Mouse (Mus musculus): ENCODE measurements around the gene Gm11733. TPM values are rescaled to one million over a fixed set of nuclear protein-coding genes. Genes with fewer than 3 reads are reported as not detected.

The Gm11733 gene
- total and polyA plus RNA-seq, 3 experiments, result 0.10 TPM; not detected in 2

GRCm38 (mm10) chr11:117472885-117473284 is 11.3 kb upstream of the Gm11733 start:
- no peak overlapping the region for H3K9ac ChIP-seq (ENCODE audit: insufficient read depth, low read depth)
- H3K4me2 ChIP-seq (ENCODE audit: insufficient read depth, low read depth, poor library complexity, severe bottlenecking), result no peak overlapping the region
- peaks cover 17% of the 10 kb centered on the region for H3K9me3 ChIP-seq (replicated peaks; ENCODE audit: low read length)

GRCm38 (mm10) chr11:117475204-117475603 is 9.0 kb upstream of the Gm11733 start:
- Histone ChIP-seq H3K79me2 (replicated peaks; ENCODE audit: control insufficient read depth, extremely low read depth, insufficient read depth, poor library complexity, severe bottlenecking) (no peaks in the 10 kb centered on the region), H3K27me3 (replicated peaks) (no peaks in the 10 kb centered on the region), H3K4me1 (ENCODE audit: control insufficient read depth in 1 of 2, insufficient read depth in 2 of 2) (peaks cover 44 to 87% of the 10 kb centered on the region in 2 experiments), H3K36me3 (replicated peaks in 1 of 2; ENCODE audit: control insufficient read depth in 1 of 2, insufficient read depth in 1 of 2, low read length in 1 of 2) (peaks cover 0 to 5% of the 10 kb centered on the region in 2 experiments), H3K27ac (ENCODE audit: insufficient read depth, low read depth) (no peak overlapping the region), H3K9me3 (replicated peaks; ENCODE audit: low read length) (peaks cover 24% of the 10 kb centered on the region), H3K4me2 (ENCODE audit: insufficient read depth, low read depth, poor library complexity, severe bottlenecking) (no peak overlapping the region), H3K4me3 (replicated peaks in 1 of 3; ENCODE audit: low read depth in 2 of 3, low read length in 2 of 3, poor library complexity in 1 of 3) (no peak overlapping the region), H3K9ac (ENCODE audit: insufficient read depth, low read depth) (no peak overlapping the region)
- in situ Hi-C loops (cut with MboI; ENCODE audit: low pct_ligation_motif_present, low pct_unique_long_range_greater_than_20kb, low sequenced_read_pairs), result loop anchor here (5.0 to 10.0 kb wide), 4 partner anchors 48 to 350 kb away; partner anchors contain the start of genes Afmid and Tk1
- no peak for TF ChIP-seq TCF12 (IDR thresholded peaks at IDR 0.05; ENCODE audit: low read depth, low read length)
- no peak for TF ChIP-seq POLR2AphosphoS2 (IDR thresholded peaks at IDR 0.05; ENCODE audit: low read depth, low read length)
- no peak for TF ChIP-seq GABPA (IDR thresholded peaks at IDR 0.05; ENCODE audit: insufficient replicate concordance, low read depth, low read length)
- TF ChIP-seq NRF1 (IDR thresholded peaks at IDR 0.05; ENCODE audit: low read depth, low read length), result no peak
- peak in 1 of 2 experiments; percentile 68; a peak in 2 of 4 replicates for TF ChIP-seq CTCF (conservative IDR thresholded peaks at IDR 0.05 in 1 of 2, IDR thresholded peaks at IDR 0.05 in 1 of 2; ENCODE audit: low read depth in 2 of 2, low read length in 2 of 2)
- no peak for TF ChIP-seq POLR2A (IDR thresholded peaks at IDR 0.05; ENCODE audit: low read depth, low read length)
- no peak for TF ChIP-seq NELFE (IDR thresholded peaks at IDR 0.05; ENCODE audit: low read depth, low read length)
- TF ChIP-seq MAX (IDR thresholded peaks at IDR 0.05; ENCODE audit: low read length), result no peak
- no peak for TF ChIP-seq ZC3H11A (IDR thresholded peaks at IDR 0.05; ENCODE audit: low read depth, low read length)
- TF ChIP-seq UBTF (IDR thresholded peaks at IDR 0.05; ENCODE audit: low read depth, low read length), result no peak
- no peak for TF ChIP-seq USF1 (IDR thresholded peaks at IDR 0.05; ENCODE audit: low read depth, low read length)
- peak; percentile 68 for TF ChIP-seq RAD21 (IDR thresholded peaks at IDR 0.05; ENCODE audit: low read depth, low read length)
- TF ChIP-seq EP300 (IDR thresholded peaks at IDR 0.05; ENCODE audit: low read length), result no peak
- TF ChIP-seq SMC3 (IDR thresholded peaks at IDR 0.05; ENCODE audit: low read depth, low read length), result peak; percentile 53
- no peak for TF ChIP-seq ZNF384 (IDR thresholded peaks at IDR 0.05; ENCODE audit: low read depth, low read length)
- no peak for TF ChIP-seq E2F4 (IDR thresholded peaks at IDR 0.05; ENCODE audit: insufficient replicate concordance, low read depth, low read length)
- no peak; the same call in 1 of the 2 replicates for TF ChIP-seq MYC (IDR thresholded peaks at IDR 0.05; ENCODE audit: low read depth, low read length)
- DNase-seq (ENCODE audit: extremely low read depth), result peak; percentile 52
- dilution Hi-C loops (cut with MboI; ENCODE audit: extremely low pct_ligation_motif_present, extremely low pct_unique_long_range_greater_than_20kb, low sequenced_read_pairs), result no loop called here

More at GRCm38 (mm10) chr11:117472885-117473284, 11.3 kb upstream of the Gm11733 start:
- Histone ChIP-seq H3K79me2 (replicated peaks; ENCODE audit: control insufficient read depth, extremely low read depth, insufficient read depth, poor library complexity, severe bottlenecking) (no peaks in the 10 kb centered on the region), H3K36me3 (replicated peaks in 1 of 2; ENCODE audit: control insufficient read depth in 1 of 2, insufficient read depth in 1 of 2, low read length in 1 of 2) (peaks cover 0 to 3% of the 10 kb centered on the region in 2 experiments), H3K4me3 (replicated peaks in 1 of 3; ENCODE audit: low read depth in 2 of 3, low read length in 2 of 3, poor library complexity in 1 of 3) (no peak overlapping the region), H3K4me1 (ENCODE audit: control insufficient read depth in 1 of 2, insufficient read depth in 2 of 2) (peaks cover 58 to 90% of the 10 kb centered on the region in 2 experiments), H3K27ac (ENCODE audit: insufficient read depth, low read depth) (peak overlapping the region; percentile 98), H3K27me3 (replicated peaks) (no peaks in the 10 kb centered on the region)
- dilution Hi-C loops (cut with MboI; ENCODE audit: extremely low pct_ligation_motif_present, extremely low pct_unique_long_range_greater_than_20kb, low sequenced_read_pairs) (no loop called here), in situ Hi-C loops (cut with MboI; ENCODE audit: low pct_ligation_motif_present, low pct_unique_long_range_greater_than_20kb, low sequenced_read_pairs) (loop anchor here (10.0 kb wide), 1 partner anchor 352 kb away; the partner anchor contains the start of genes Afmid and Tk1)
- DNase-seq (ENCODE audit: extremely low read depth), result no peak
- TF ChIP-seq SIN3A (IDR thresholded peaks at IDR 0.05; ENCODE audit: low read length) (no peak), NRF1 (IDR thresholded peaks at IDR 0.05; ENCODE audit: low read depth, low read length) (no peak), USF2 (conservative IDR thresholded peaks at IDR 0.05; ENCODE audit: low read depth, low read length) (no peak), MAX (IDR thresholded peaks at IDR 0.05; ENCODE audit: low read length) (no peak), IRF4 (IDR thresholded peaks at IDR 0.05; ENCODE audit: low read depth, low read length) (no peak), ETS1 (conservative IDR thresholded peaks at IDR 0.05; ENCODE audit: low read depth, low read length) (no peak)
